Mouse (Mus musculus) hindbrain, embryonic 12.5 days (tissue): ENCODE measurements at regions not wholly inside any gene's neighbourhood (a gene's known extent, or its start where the extent isn't known, plus 50 kb on each side); places are given as distances from the start of the nearest gene placed in this dataset.
A peak's percentile ranks its signal among the peaks of the same experiment; 100 is the strongest.

Source experiments
- ATAC-seq: fragments of 200-750 bp; cut with Nextera tagmentation; 2 replicates; pipeline ENCODE4 v1.8.0; 2017; ENCODE audit warnings: moderate TSS enrichment; ENCODE audit not compliant: low FRiP score
- H3K27ac ChIP-seq: fragments of 300-500 bp; sonication (generic); 2 replicates; pipeline ENCODE4 v1.5.1; 2016; ENCODE audit warnings: mild to moderate bottlenecking
- H3K27me3 ChIP-seq: fragments of 300-500 bp; sonication (generic); 2 replicates; pipeline ENCODE4 v1.6.1; 2016; ENCODE audit warnings: mild to moderate bottlenecking
- H3K36me3 ChIP-seq: fragments of 300-500 bp; sonication (generic); 2 replicates; pipeline ENCODE4 v1.6.1; 2016; ENCODE audit warnings: mild to moderate bottlenecking
- H3K4me1 ChIP-seq: fragments of 300-500 bp; sonication (generic); 2 replicates; pipeline ENCODE4 v1.6.1; 2016
- H3K4me2 ChIP-seq: fragments of 300-500 bp; sonication (generic); replicated peaks from 2 replicates; pipeline ENCODE4 v1.6.1; 2016; ENCODE audit warnings: mild to moderate bottlenecking
- H3K4me3 ChIP-seq: fragments of 300-500 bp; sonication (generic); 2 replicates; pipeline ENCODE4 v1.5.1; 2016; ENCODE audit warnings: mild to moderate bottlenecking
- H3K9ac ChIP-seq: fragments of 300-500 bp; sonication (generic); 2 replicates; pipeline ENCODE4 v1.6.1; 2016; ENCODE audit warnings: mild to moderate bottlenecking, moderate library complexity
- H3K9me3 ChIP-seq: fragments of 300-500 bp; sonication (generic); replicated peaks from 2 replicates; pipeline ENCODE4 v1.6.1; 2016; ENCODE audit warnings: mild to moderate bottlenecking
- WGBS: fragments of 180-500 bp; shearing (Covaris S2); methylation state at CpG from one replicate; pipeline ENCODE4 v1.1.7; 2016; 5-methylcytosine and 5-hydroxymethylcytosine counted together

DNA sequence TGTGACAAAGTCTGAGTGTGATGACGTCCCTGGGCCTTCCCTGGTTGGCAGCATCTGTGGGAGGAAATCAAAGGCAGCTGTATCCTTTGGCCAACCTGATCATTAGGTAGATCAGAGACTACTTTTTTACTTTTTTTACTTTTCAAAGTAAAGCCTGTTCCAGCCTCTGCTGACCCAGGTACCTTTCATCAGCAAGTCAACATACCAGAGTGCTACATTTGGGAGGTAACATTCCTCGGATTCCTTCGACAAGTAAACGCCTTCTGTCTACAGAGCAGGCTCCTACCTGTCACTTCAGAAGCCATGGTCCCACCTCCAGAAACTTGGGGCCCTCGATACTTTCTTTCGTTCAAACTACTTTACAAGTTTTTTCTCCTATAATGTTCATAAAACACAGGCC, 110.0 kb downstream of the Tmem17 start:
- H3K27ac ChIP-seq = no peak overlapping the region
- no peak overlapping the region for H3K4me3 ChIP-seq
- H3K4me1 ChIP-seq = peaks cover 7% of the 10 kb centered on the region; the same call in 1 of the 2 replicates
- no peak for ATAC-seq
- 76% methylated on average over 6 of the region's 6 CpGs for WGBS
- no peaks in the 10 kb centered on the region for H3K9me3 ChIP-seq
- H3K4me2 ChIP-seq = no peak overlapping the region
- H3K9ac ChIP-seq = no peak overlapping the region
- no peaks in the 10 kb centered on the region for H3K27me3 ChIP-seq
- H3K36me3 ChIP-seq = no peaks in the 10 kb centered on the region

DNA sequence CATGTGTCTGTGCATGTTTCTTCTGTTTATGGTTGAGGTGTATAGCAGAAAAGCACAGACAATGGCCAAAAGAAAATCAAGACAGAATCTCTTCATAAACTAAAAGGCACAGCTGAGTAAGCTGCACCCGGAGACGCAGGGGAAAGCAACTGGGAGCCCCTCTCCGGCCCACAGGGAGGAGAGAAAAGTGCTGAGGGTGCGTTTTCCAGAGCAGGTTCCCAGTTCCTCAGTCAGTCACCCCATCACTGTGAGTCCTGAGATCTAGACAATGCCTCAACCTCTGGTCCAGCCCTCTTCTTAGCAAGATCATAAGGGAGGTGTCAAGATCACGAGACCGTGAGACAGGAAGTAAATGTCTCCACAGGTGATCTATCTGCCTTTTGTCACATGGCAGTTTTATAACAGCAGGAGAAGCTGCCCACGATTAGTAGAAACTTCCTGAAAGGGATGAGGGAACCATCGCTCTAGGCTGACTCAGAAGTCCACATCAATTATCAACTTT, 110.7 kb downstream of the Tmem17 start:
- H3K27me3 ChIP-seq = no peaks in the 10 kb centered on the region
- H3K9me3 ChIP-seq = no peaks in the 10 kb centered on the region
- H3K4me2 ChIP-seq = no peak overlapping the region
- peaks cover 3% of the 10 kb centered on the region; the same call in 1 of the 2 replicates for H3K4me1 ChIP-seq
- no peak for ATAC-seq
- no peak overlapping the region for H3K4me3 ChIP-seq
- WGBS = 72% methylated on average over 8 of the region's 8 CpGs
- H3K9ac ChIP-seq = no peak overlapping the region
- no peak overlapping the region for H3K27ac ChIP-seq
- H3K36me3 ChIP-seq = no peaks in the 10 kb centered on the region

DNA sequence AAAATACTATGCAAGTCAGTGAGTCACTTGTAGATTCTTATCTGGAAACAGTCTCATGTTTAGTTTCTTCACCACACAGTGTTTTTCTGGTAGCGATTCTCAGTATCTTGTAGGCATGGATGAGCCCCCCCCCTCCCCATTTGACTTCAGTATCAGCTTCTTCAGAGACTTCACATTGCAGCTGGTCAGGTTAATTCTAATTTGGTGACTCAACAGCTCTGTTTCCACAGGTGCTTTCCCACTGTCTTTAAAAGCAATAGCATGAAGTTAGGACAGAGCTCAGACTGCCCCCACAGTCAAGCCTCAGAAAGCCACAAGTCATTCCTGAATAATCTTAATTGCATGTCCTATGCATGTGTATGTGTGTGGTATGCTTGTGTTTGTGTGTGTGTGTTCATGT, 114.5 kb downstream of the Tmem17 start:
- H3K4me2 ChIP-seq = no peak overlapping the region
- no peaks in the 10 kb centered on the region for H3K9me3 ChIP-seq
- no peak overlapping the region for H3K4me3 ChIP-seq
- WGBS = 100% methylated on average over 1 of the region's 1 CpGs
- no peaks in the 10 kb centered on the region for H3K36me3 ChIP-seq
- no peaks in the 10 kb centered on the region for H3K27me3 ChIP-seq
- peaks cover 6% of the 10 kb centered on the region for H3K4me1 ChIP-seq
- no peak for ATAC-seq
- H3K9ac ChIP-seq = no peak overlapping the region
- H3K27ac ChIP-seq = no peak overlapping the region

DNA sequence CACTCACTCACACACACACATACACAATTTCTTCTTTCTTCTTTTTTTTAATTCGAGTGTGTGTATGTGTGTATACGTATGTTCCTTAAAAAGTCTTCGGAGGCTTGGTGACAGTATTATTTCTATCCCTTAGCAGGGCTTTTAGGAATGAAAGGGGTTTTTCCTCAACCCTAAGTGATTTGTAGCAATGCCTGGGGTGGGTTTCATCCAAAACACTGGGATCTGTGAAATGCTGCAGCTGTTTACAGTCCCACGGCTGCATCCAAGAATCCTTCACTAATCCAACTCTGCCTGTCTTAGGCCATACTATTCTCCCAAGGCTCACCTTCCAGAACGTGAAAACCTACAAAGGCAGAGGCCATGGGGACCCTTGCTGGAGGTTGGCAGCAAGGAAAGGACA, 116.6 kb downstream of the Tmem17 start:
- ATAC-seq = no peak

DNA sequence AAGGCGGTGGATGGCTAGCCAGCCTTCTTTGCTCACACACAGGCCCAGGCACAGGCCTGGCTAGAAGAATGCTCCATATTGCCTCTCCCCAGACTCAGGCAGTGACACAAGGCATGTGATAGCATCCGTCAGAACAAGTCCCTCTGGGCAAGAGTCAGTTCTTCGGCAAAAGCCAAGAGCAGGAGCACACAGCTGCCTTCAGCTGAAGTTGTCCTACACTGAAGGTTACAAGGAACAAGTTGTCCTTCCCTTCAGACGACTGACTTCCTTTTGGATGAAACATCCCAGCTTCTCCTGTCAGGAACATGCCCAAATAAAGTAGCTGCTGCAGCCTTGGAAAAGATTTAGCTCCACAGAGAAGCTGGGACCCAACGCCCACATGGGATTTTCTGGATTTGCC, 117.1 kb downstream of the Tmem17 start:
- Histone ChIP-seq H3K4me2 (no peak overlapping the region), H3K4me1 (peaks cover 9% of the 10 kb centered on the region), H3K4me3 (no peak overlapping the region), H3K36me3 (no peaks in the 10 kb centered on the region), H3K27ac (no peak overlapping the region), H3K27me3 (no peaks in the 10 kb centered on the region), H3K9ac (no peak overlapping the region), H3K9me3 (no peaks in the 10 kb centered on the region)
- 80% methylated on average over 5 of the region's 5 CpGs for WGBS
- no peak for ATAC-seq

More for the DNA sequence above, 116.6 kb downstream of the Tmem17 start:
- Histone ChIP-seq H3K27ac (no peak overlapping the region), H3K4me3 (no peak overlapping the region), H3K4me1 (peaks cover 9% of the 10 kb centered on the region), H3K36me3 (no peaks in the 10 kb centered on the region), H3K9me3 (no peaks in the 10 kb centered on the region), H3K27me3 (no peaks in the 10 kb centered on the region), H3K4me2 (no peak overlapping the region), H3K9ac (no peak overlapping the region)
- 91% methylated on average over 5 of the region's 5 CpGs for WGBS

DNA sequence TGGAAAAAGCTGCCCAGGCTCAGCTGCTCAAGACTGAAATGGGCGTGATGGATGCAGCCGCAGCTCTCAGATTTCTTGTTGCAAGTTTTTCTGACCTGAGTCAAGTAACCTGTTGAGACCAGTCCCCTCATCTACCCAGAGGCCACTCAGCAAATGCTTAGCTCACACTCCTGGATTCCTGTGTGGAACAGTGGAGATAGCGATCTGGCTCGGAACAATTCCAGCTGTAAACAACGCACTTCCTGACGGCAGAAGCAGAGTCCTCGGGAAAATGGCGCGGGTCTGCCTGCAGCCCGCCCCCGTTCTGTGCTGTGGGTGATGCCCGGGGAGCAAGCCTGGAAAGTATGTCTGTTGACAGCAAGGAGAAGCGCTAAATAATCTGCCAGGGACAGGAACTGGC, 117.7 kb downstream of the Tmem17 start:
- no peak overlapping the region for H3K4me3 ChIP-seq

DNA sequence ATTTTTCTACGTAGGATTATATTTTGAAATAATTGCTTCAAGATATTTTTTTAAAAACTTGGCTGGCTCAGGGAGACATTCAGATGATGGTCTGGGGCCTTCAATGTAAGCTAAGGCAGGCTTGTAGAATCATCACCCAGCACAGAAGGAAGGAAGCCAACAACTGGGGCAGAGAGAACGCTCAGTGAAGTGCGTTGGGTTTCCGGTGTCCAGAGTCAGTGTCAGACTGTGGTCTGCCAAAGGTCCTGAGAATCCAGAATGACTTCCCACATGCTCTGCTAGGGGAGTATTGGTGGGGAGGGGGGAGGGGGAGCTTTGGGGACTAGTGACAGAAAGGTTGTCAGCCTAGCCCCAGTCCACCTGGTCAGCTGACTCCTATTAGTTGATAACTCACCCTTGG, 118.1 kb downstream of the Tmem17 start:
- no peak for ATAC-seq
- Histone ChIP-seq H3K4me3 (no peak overlapping the region), H3K9ac (no peak overlapping the region), H3K4me2 (peak overlapping the region; percentile 39), H3K27ac (no peak overlapping the region), H3K27me3 (no peaks in the 10 kb centered on the region), H3K36me3 (no peaks in the 10 kb centered on the region), H3K4me1 (peaks cover 9% of the 10 kb centered on the region), H3K9me3 (no peaks in the 10 kb centered on the region)
- 76% methylated on average over 4 of the region's 4 CpGs for WGBS

More for the DNA sequence above, 117.7 kb downstream of the Tmem17 start:
- no peaks in the 10 kb centered on the region for H3K9me3 ChIP-seq
- H3K27me3 ChIP-seq = no peaks in the 10 kb centered on the region
- H3K4me1 ChIP-seq = peaks cover 9% of the 10 kb centered on the region
- H3K36me3 ChIP-seq = no peaks in the 10 kb centered on the region
- H3K27ac ChIP-seq = no peak overlapping the region
- ATAC-seq = no peak
- 36% methylated on average over 13 of the region's 13 CpGs for WGBS
- H3K9ac ChIP-seq = no peak overlapping the region
- peak overlapping the region; percentile 39 for H3K4me2 ChIP-seq

DNA sequence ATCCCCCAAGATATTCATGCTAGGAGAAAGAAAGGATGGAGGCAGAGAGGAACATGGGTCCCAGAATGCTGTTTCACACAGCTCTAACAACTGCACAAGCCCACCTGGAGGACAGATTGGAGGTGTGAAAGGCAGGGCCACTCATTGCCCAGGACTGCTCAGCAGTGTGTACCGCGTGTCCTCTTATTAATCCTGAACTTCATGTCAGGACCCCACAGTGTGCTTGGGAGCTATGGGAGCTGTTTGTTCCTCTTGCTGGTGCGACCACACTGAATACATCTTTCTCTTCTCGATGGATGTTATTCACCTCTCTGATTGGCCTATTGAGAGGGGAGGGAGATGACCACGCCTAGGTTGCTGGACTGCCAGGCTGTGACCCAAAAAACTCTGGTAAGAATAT, 119.1 kb downstream of the Tmem17 start:
- no peak overlapping the region for H3K4me2 ChIP-seq
- 79% methylated on average over 5 of the region's 5 CpGs for WGBS
- ATAC-seq = no peak

DNA sequence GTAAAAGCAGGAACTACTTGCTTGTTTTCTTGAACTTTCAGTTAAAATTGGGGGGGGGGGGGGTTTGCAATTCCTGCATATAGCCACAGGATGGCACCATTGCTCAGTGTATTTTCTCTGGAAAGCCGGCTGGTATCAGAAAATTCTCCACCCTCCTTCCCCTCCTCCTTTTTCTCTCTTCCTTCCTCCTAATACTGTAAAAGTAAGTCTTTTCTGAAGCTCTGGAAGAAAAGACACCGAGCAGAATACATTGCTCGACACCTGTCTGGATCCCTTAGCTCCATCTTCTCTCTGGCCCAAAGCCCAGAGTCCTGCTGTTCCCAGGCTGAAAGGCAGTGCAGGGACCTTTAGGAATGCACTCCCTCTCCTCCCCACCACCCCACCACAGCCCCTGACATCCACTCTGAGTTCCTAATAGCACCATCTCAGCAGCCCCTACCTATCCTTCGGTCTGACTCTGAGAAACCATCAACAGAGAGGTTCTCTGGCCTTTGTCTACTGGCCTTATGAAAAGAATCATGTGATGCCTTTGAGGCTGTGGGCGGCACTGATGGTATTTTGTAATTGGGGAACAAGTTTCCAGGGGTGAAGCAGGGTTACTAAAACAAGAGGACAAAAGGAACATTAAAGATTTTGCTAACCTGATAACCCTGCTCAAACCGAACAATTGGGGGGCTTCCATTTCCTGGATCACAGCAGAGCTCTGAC, 119.9 kb downstream of the Tmem17 start:
- Histone ChIP-seq H3K4me3 (no peak overlapping the region), H3K27me3 (no peaks in the 10 kb centered on the region), H3K36me3 (no peaks in the 10 kb centered on the region), H3K4me1 (peaks cover 13% of the 10 kb centered on the region), H3K4me2 (peak overlapping the region; percentile 27), H3K9ac (peak overlapping the region; percentile 38; the same call in 1 of the 2 replicates), H3K9me3 (no peaks in the 10 kb centered on the region), H3K27ac (no peak overlapping the region)
- WGBS = 19% methylated on average over 6 of the region's 6 CpGs
- peak; percentile 31; the same call in 1 of the 2 replicates for ATAC-seq

More for the DNA sequence above, 119.1 kb downstream of the Tmem17 start:
- H3K27me3 ChIP-seq = no peaks in the 10 kb centered on the region
- H3K9me3 ChIP-seq = no peaks in the 10 kb centered on the region
- no peak overlapping the region for H3K9ac ChIP-seq
- no peak overlapping the region for H3K4me3 ChIP-seq
- H3K4me1 ChIP-seq = peaks cover 9% of the 10 kb centered on the region
- no peak overlapping the region for H3K27ac ChIP-seq
- H3K36me3 ChIP-seq = no peaks in the 10 kb centered on the region

DNA sequence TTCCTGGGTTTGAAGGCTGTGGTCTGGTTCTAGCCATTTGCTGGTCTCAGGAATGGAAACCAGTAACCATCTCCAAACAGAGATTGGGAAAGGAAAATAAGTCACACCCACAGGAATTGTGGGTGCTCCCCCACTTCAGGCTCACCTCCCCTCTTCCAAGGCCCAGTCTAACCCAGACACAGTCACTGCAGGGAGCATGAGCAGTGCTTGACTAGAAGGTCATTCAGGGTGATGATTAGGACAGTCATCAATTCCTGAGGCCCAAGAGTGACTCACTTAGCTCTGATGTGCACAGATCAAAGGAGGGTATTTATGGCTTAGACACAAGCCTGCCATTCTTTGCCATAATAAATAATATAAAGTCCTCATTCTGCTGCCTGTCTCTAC, 120.4 kb downstream of the Tmem17 start:
- H3K9me3 ChIP-seq = no peaks in the 10 kb centered on the region
- no peak overlapping the region for H3K4me3 ChIP-seq
- H3K27me3 ChIP-seq = no peaks in the 10 kb centered on the region
- H3K4me2 ChIP-seq = no peak overlapping the region
- no peak for ATAC-seq
- peaks cover 13% of the 10 kb centered on the region for H3K4me1 ChIP-seq
- H3K9ac ChIP-seq = no peak overlapping the region
- H3K36me3 ChIP-seq = no peaks in the 10 kb centered on the region
- no peak overlapping the region for H3K27ac ChIP-seq

DNA sequence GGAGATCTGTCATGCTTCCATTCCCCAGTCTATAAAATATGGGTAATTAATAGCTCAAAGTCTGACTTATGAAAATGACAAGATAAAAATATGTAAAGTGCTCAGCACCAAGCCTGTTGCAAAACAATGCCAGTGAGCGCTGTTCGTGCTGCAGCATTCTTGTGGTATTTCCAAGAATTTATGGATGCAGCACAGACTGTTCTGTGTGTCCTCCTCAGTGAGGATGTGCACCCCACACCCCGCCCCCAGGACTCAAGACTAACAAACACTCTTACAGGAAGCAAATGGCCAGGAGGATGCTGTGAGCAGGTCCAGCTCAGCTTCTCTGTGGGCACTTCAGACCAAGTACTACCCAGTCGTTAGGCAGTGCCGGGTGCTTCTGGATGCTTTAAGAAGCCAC, 121.1 kb downstream of the Tmem17 start:
- H3K4me2 ChIP-seq = no peak overlapping the region
- H3K9me3 ChIP-seq = no peaks in the 10 kb centered on the region
- no peaks in the 10 kb centered on the region for H3K27me3 ChIP-seq
- peaks cover 13% of the 10 kb centered on the region for H3K4me1 ChIP-seq
- H3K9ac ChIP-seq = no peak overlapping the region
- WGBS = 79% methylated on average over 5 of the region's 5 CpGs
- H3K36me3 ChIP-seq = no peaks in the 10 kb centered on the region
- no peak overlapping the region for H3K27ac ChIP-seq
- ATAC-seq = no peak
- H3K4me3 ChIP-seq = no peak overlapping the region

DNA sequence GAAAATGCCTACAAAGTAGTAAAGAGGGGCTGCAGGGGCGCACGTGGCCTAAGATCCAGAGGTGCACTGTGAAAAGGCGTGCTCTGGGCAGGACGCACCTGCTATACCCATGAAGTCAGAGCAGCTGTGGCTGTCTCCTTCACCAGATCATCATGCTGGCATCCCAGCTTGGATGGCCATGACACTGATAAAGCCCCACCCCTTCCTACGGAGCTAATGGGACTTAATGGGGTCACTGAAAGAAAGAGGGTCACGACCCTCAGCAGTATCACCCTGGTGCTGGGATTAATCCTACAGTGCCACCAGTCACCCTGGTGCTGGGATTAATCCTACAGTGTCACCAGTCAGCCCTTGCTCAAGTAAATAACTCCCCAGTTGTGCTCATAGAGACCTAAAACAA, 122.1 kb downstream of the Tmem17 start:
- Histone ChIP-seq H3K4me3 (no peak overlapping the region), H3K36me3 (no peaks in the 10 kb centered on the region), H3K27ac (no peak overlapping the region), H3K9ac (no peak overlapping the region), H3K27me3 (no peaks in the 10 kb centered on the region), H3K9me3 (no peaks in the 10 kb centered on the region), H3K4me1 (peaks cover 13% of the 10 kb centered on the region), H3K4me2 (no peak overlapping the region)
- ATAC-seq = no peak
- WGBS = 61% methylated on average over 6 of the region's 6 CpGs

DNA sequence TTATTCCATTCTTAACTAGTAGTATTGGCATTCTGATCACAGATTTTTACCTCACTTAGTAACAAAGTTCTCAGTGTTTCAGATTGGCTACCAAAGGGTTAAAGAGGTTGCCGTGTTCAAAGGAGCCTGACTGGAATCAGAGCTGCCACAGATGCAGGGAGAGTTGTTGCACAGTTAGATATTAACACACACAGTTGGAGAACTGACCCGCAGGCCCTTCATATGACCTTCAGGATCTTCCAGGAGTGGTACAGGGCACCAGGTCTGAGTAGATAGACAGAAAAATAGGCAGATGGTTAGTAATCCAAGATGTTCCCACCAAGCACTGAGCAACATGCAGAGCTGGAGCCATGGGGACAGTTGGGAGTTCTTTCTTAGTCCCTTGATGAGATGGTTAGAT, 123.1 kb downstream of the Tmem17 start:
- Histone ChIP-seq H3K4me1 (peaks cover 8% of the 10 kb centered on the region), H3K4me2 (no peak overlapping the region), H3K27ac (no peak overlapping the region), H3K27me3 (no peaks in the 10 kb centered on the region), H3K36me3 (no peaks in the 10 kb centered on the region), H3K9me3 (no peaks in the 10 kb centered on the region), H3K4me3 (no peak overlapping the region), H3K9ac (no peak overlapping the region)
- 51% methylated on average over 2 of the region's 2 CpGs for WGBS
- no peak for ATAC-seq
